Mouse (Mus musculus) midbrain, postnatal 0 days (tissue): ENCODE measurements around the gene Pcyt1a. TPM values are rescaled to one million over a fixed set of nuclear protein-coding genes. Genes with fewer than 3 reads are reported as not detected.
A peak's percentile ranks its signal among the peaks of the same experiment; 100 is the strongest.

ENCODE experiments used
- ATAC-seq: fragments of 200-750 bp; cut with Nextera tagmentation; 2 replicates; pipeline ENCODE4 v1.8.0; 2017; ENCODE audit warnings: moderate number of reproducible peaks, mild to moderate bottlenecking, moderate TSS enrichment, moderate library complexity; ENCODE audit not compliant: low FRiP score
- DNase-seq: peaks from one replicate; pipeline ENCODE4 v3.0.0-alpha.2; 2015; ENCODE audit warnings: low spot score
- H3K27ac ChIP-seq: fragments of 300-500 bp; sonication (generic); 2 replicates; pipeline ENCODE4 v1.5.1; 2014; ENCODE audit warnings: low read depth, mild to moderate bottlenecking, low read length, mixed read lengths
- H3K27me3 ChIP-seq: fragments of 300-500 bp; sonication (generic); 2 replicates; pipeline ENCODE4 v1.6.1; 2014; ENCODE audit warnings: low read length, control low read depth, mixed read lengths; ENCODE audit not compliant: insufficient read depth
- H3K36me3 ChIP-seq: fragments of 300-500 bp; sonication (generic); 2 replicates; pipeline ENCODE4 v1.6.1; 2014; ENCODE audit warnings: low read length, control low read depth, mixed read lengths; ENCODE audit not compliant: insufficient read depth
- H3K4me1 ChIP-seq: fragments of 300-500 bp; sonication (generic); 2 replicates; pipeline ENCODE4 v1.6.1; 2014; ENCODE audit warnings: mild to moderate bottlenecking, control low read depth, antibody characterized with exemption, low read length, mixed read lengths; ENCODE audit not compliant: insufficient read depth
- H3K4me2 ChIP-seq: fragments of 300-500 bp; sonication (generic); 2 replicates; pipeline ENCODE4 v1.6.1; 2014; ENCODE audit warnings: low read depth, mild to moderate bottlenecking, low read length, mixed read lengths; ENCODE audit not compliant: poor library complexity, severe bottlenecking
- H3K4me3 ChIP-seq: fragments of 300-500 bp; sonication (generic); 2 replicates; pipeline ENCODE4 v1.5.1; 2014; ENCODE audit warnings: low read depth, mild to moderate bottlenecking, low read length, moderate library complexity
- H3K9ac ChIP-seq: fragments of 300-500 bp; sonication (generic); replicated peaks from 2 replicates; pipeline ENCODE4 v1.6.1; 2014; ENCODE audit warnings: mild to moderate bottlenecking, low read length, moderate library complexity, mixed read lengths; ENCODE audit not compliant: poor library complexity, severe bottlenecking
- H3K9me3 ChIP-seq: fragments of 300-500 bp; sonication (generic); 2 replicates; pipeline ENCODE4 v1.6.1; 2016; ENCODE audit warnings: low read length, control low read depth
- CTCF ChIP-seq: IDR thresholded peaks from 2 replicates; pipeline ENCODE4 v1.5.1; 2016; ENCODE audit warnings: antibody characterized with exemption, mild to moderate bottlenecking
- WGBS: fragments of 180-500 bp; shearing (Covaris S2); extraction: QIAGEN DNeasy Blood & Tissue Kit; methylation state at CpG from one replicate; pipeline ENCODE4 v1.1.7; 2014; 5-methylcytosine and 5-hydroxymethylcytosine counted together
- polyA plus RNA-seq: library from polyadenylated mRNA; unstranded; fragments of >200 nt; fragmentation: Nextera tagmentation; extraction: Ambion mirVana; gene quantifications from 2 replicates; pipeline ENCODE4 v1.2.1, GENCODE M21; 2015
- total RNA-seq: library from RNA; depleted of rRNA; stranded (reverse); fragments of >200 nt; gene quantifications from 2 replicates; pipeline ENCODE4 v1.2.3, GENCODE M21; 2014

Pcyt1a gene
- total and polyA plus RNA-seq, 2 experiments from 2014 or later: 49.2 to 52.7 TPM

DNA sequence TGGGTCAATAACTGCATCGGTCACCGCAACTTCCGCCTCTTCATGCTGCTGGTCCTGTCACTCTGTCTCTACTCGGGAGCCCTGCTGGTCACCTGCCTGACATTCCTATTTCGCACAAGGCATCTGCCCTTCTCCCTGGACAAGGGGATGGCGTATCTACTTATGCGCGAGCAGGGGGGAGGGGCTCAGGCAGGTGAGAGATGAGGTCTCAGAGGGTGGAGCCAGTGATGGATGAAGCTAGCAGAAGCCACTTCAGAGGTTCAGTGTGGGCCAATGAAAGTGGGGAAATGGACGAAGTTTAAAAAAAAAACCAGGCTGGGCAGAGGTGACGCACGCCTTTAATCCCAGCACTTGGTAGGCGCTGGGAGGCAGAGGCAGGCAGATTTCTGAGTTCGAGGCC, 68.3 kb downstream of the Pcyt1a start:
- Histone ChIP-seq H3K9me3 (no peaks in the 10 kb centered on the region), H3K36me3 (no peaks in the 10 kb centered on the region), H3K27me3 (no peaks in the 10 kb centered on the region), H3K4me2 (peak overlapping the region; percentile 50; the same call in 1 of the 2 replicates), H3K4me3 (no peak overlapping the region), H3K27ac (no peak overlapping the region), H3K4me1 (no peaks in the 10 kb centered on the region), H3K9ac (no peak overlapping the region)
- WGBS: 71% methylated on average over 13 of the region's 13 CpGs
- no peak for TF ChIP-seq CTCF
- DNase-seq (no peak), ATAC-seq (no peak)

DNA sequence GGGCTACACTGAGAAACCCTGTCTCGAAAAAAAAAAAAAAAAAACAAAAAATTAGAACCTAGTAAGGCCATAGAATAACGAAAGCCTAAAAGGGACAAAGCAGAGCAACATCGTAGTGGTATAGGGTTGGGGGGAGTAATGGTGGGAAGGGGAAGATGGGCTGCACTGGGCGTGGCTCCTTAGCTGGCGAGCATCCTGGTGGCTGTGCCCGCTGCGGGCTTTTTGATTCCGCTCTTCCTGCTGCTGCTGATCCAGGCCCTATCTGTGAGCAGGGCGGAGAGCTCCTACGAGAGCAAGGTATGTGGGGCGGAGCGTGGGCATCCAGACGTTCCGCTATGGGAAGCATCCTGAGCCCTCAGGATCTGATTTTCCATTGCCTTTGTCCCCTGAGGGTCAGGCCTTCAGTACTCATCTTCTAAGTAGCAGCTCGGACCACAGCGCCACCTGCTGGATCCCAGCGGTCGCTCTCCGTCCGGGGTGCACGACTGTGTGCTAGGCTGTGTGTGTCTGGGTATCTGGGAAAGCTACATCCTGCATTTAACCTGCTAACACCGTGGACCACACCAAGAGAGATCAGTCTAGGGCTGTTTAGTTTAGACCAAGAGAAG, 68.8 kb downstream of the Pcyt1a start:
- no peaks in the 10 kb centered on the region for H3K4me1 ChIP-seq
- WGBS: 6% methylated on average over 22 of the region's 22 CpGs
- DNase-seq: peak; percentile 92
- H3K27ac ChIP-seq: peak overlapping the region; percentile 62
- peak overlapping the region; percentile 50 for H3K4me2 ChIP-seq
- H3K9me3 ChIP-seq: no peaks in the 10 kb centered on the region
- peak overlapping the region; percentile 26 for H3K4me3 ChIP-seq
- no peaks in the 10 kb centered on the region for H3K27me3 ChIP-seq
- H3K9ac ChIP-seq: no peak overlapping the region; the same call in 1 of the 2 replicates
- ATAC-seq: peak; percentile 87
- no peaks in the 10 kb centered on the region for H3K36me3 ChIP-seq
- peak; percentile 96 for TF ChIP-seq CTCF

- WGBS: 67% methylated on average over 7 of the region's 7 CpGs
- Histone ChIP-seq H3K9me3 (no peaks in the 10 kb centered on the region), H3K4me3 (no peak overlapping the region), H3K27me3 (no peaks in the 10 kb centered on the region), H3K36me3 (no peaks in the 10 kb centered on the region), H3K9ac (no peak overlapping the region), H3K27ac (no peak overlapping the region), H3K4me1 (no peaks in the 10 kb centered on the region), H3K4me2 (no peak overlapping the region)
- DNase-seq (no peak), ATAC-seq (no peak)
- TF ChIP-seq CTCF: no peak
These were observed 70.7 kb downstream of the Pcyt1a start for GRCm38 (mm10) chr16:32501459-32501858.

- WGBS: 88% methylated on average over 12 of the region's 12 CpGs
- no peak overlapping the region for H3K9ac ChIP-seq
- no peak for ATAC-seq
- DNase-seq: no peak
- no peak overlapping the region for H3K4me3 ChIP-seq
- no peaks in the 10 kb centered on the region for H3K9me3 ChIP-seq
- no peaks in the 10 kb centered on the region for H3K4me1 ChIP-seq
- no peak overlapping the region for H3K27ac ChIP-seq
- no peak for TF ChIP-seq CTCF
- no peaks in the 10 kb centered on the region for H3K27me3 ChIP-seq
- H3K4me2 ChIP-seq: no peak overlapping the region
- no peaks in the 10 kb centered on the region for H3K36me3 ChIP-seq
These were observed 72.1 kb downstream of the Pcyt1a start for GRCm38 (mm10) chr16:32502621-32503335.

GRCm38 (mm10) chr16:32503633-32504032, 72.9 kb downstream of the Pcyt1a start:
- no peak for TF ChIP-seq CTCF
- H3K9me3 ChIP-seq: no peaks in the 10 kb centered on the region
- no peak overlapping the region for H3K27ac ChIP-seq
- no peak for DNase-seq
- H3K4me3 ChIP-seq: no peak overlapping the region
- H3K9ac ChIP-seq: no peak overlapping the region
- no peaks in the 10 kb centered on the region for H3K4me1 ChIP-seq
- WGBS: 74% methylated on average over 6 of the region's 6 CpGs
- H3K27me3 ChIP-seq: no peaks in the 10 kb centered on the region
- H3K4me2 ChIP-seq: no peak overlapping the region
- no peaks in the 10 kb centered on the region for H3K36me3 ChIP-seq
- no peak for ATAC-seq

DNA sequence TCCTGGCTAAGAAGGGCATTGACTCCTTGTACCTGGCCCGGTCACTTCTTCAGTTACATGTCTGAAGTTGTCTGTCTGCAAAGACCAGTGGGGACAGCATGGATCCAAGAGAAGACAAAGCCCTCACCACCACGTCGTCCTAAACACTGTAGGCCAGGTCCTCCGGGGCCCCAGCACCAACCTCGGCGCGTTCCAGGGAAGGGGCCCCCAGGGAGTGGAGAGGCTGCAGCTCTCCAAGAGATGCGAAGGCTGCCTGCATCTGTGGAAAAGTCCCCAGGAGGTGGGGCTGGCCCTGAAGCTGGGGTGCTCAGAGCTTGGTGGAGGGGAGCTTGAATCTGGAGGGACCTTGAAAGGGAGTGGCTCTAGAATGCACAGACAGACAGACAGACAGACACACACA, 75.6 kb downstream of the Pcyt1a start:
- DNase-seq: no peak
- no peak for TF ChIP-seq CTCF
- Histone ChIP-seq H3K4me2 (no peak overlapping the region), H3K36me3 (no peaks in the 10 kb centered on the region), H3K4me1 (0 out of 2 replicates have a peak, but pooled peaks cover 3% of the 10 kb centered on the region), H3K27ac (no peak overlapping the region), H3K9me3 (no peaks in the 10 kb centered on the region), H3K9ac (no peak overlapping the region), H3K4me3 (no peak overlapping the region), H3K27me3 (no peaks in the 10 kb centered on the region)
- 87% methylated on average over 8 of the region's 8 CpGs for WGBS
- no peak for ATAC-seq
